Mouse (Mus musculus) cerebellum, adult 2 months (tissue): ENCODE measurements at regions not wholly inside any gene's neighbourhood (a gene's known extent, or its start where the extent isn't known, plus 50 kb on each side); places are given as distances from the start of the nearest gene placed in this dataset.

Experiments
- DNase-seq, 2 experiments: peaks; one replicate each; pipeline ENCODE4 v3.0.0; 2021
- H3K27ac ChIP-seq: fragments of 200-500 bp; 2 replicates; pipeline ENCODE4 v1.5.1; 2012; ENCODE audit warnings: low read length, control low read depth, inconsistent platforms; ENCODE audit not compliant: insufficient read depth
- H3K27me3 ChIP-seq: fragments of 200-500 bp; 2 replicates; pipeline ENCODE4 v1.6.1; 2012; ENCODE audit warnings: inconsistent platforms, mild to moderate bottlenecking, low read length, moderate library complexity; ENCODE audit not compliant: control insufficient read depth, insufficient read depth
- H3K4me1 ChIP-seq: fragments of 200-500 bp; 2 replicates; pipeline ENCODE4 v1.6.1; 2011; ENCODE audit warnings: low read length; ENCODE audit not compliant: control insufficient read depth, insufficient read depth
- H3K4me3 ChIP-seq: fragments of 200-500 bp; replicated peaks from 2 replicates; pipeline ENCODE3; 2011; ENCODE audit warnings: mild to moderate bottlenecking, low read depth, low read length, control low read depth; ENCODE audit not compliant: insufficient read depth
- CTCF ChIP-seq: fragments of 200-500 bp; IDR thresholded peaks from 2 replicates; pipeline ENCODE4 v1.5.1; 2011; ENCODE audit warnings: low read depth, mild to moderate bottlenecking, control low read depth, low read length, moderate library complexity, borderline replicate concordance; ENCODE audit not compliant: insufficient read depth
- POLR2A ChIP-seq: fragments of 200-500 bp; IDR thresholded peaks from 2 replicates; pipeline ENCODE4 v1.6.1; 2011; ENCODE audit warnings: low read length, control low read depth, borderline replicate concordance; ENCODE audit not compliant: insufficient read depth
- WGBS: fragments of 180-500 bp; shearing (Covaris S2); methylation state at CpG from one replicate; pipeline ENCODE4 v1.1.7; 2018; 5-methylcytosine and 5-hydroxymethylcytosine counted together

DNA sequence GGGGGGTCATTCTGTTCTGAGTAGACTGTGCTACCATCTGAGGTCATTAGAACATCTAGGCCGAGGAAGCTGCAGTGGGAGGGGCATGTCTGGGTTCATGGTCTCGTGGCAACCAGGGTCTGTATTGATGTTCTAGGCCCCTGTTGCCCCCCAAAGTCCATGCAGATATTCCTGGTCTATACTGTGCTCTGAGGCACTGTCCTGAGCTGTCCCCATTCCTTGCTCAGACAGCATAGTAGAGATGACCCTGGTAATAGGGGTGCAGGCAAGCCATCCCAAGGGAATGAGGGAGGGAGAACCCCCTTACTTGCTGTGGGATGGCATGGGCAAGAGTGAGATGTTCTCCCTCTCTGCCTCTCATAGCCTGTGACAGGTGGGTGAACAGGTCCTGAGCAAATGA lies 293.1 kb upstream of the Fshr start:
- DNase-seq: no peak
- no peak overlapping the region for H3K4me3 ChIP-seq
- H3K4me1 ChIP-seq: no peaks in the 10 kb centered on the region
- H3K27ac ChIP-seq: no peak overlapping the region
- TF ChIP-seq CTCF (no peak), POLR2A (no peak)
- WGBS: 66% methylated on average over 2 of the region's 2 CpGs
- H3K27me3 ChIP-seq: no peaks in the 10 kb centered on the region

- Histone ChIP-seq H3K27ac (no peak overlapping the region), H3K4me1 (no peaks in the 10 kb centered on the region), H3K4me3 (no peak overlapping the region), H3K27me3 (no peaks in the 10 kb centered on the region)
- DNase-seq: no peak
- TF ChIP-seq POLR2A: no peak
- TF ChIP-seq CTCF: no peak
- 86% methylated on average over 1 of the region's 1 CpGs for WGBS
Observed at GRCm38 (mm10) chr17:89466486-89466885, 266.0 kb upstream of the Fshr start.

GRCm38 (mm10) chr17:89465883-89466282 lies 265.4 kb upstream of the Fshr start:
- Histone ChIP-seq H3K4me1 (no peaks in the 10 kb centered on the region), H3K27ac (no peak overlapping the region), H3K4me3 (no peak overlapping the region), H3K27me3 (no peaks in the 10 kb centered on the region)
- 84% methylated on average over 5 of the region's 5 CpGs for WGBS
- DNase-seq: no peak
- TF ChIP-seq CTCF: no peak
- TF ChIP-seq POLR2A: no peak

- Histone ChIP-seq H3K4me3 (no peak overlapping the region), H3K27me3 (no peaks in the 10 kb centered on the region), H3K4me1 (no peaks in the 10 kb centered on the region), H3K27ac (no peak overlapping the region)
- 79% methylated on average over 5 of the region's 5 CpGs for WGBS
- DNase-seq: no peak
- no peak for TF ChIP-seq CTCF
- no peak for TF ChIP-seq POLR2A
Observed at GRCm38 (mm10) chr17:89460438-89460837, 260.0 kb upstream of the Fshr start.

- no peak for DNase-seq
- TF ChIP-seq CTCF (no peak), POLR2A (no peak)
- H3K4me3 ChIP-seq: no peak overlapping the region
- H3K27me3 ChIP-seq: no peaks in the 10 kb centered on the region
- 96% methylated on average over 3 of the region's 3 CpGs for WGBS
- H3K4me1 ChIP-seq: no peaks in the 10 kb centered on the region
- H3K27ac ChIP-seq: no peak overlapping the region
Observed at GRCm38 (mm10) chr17:89454301-89454700, 253.8 kb upstream of the Fshr start.

DNA sequence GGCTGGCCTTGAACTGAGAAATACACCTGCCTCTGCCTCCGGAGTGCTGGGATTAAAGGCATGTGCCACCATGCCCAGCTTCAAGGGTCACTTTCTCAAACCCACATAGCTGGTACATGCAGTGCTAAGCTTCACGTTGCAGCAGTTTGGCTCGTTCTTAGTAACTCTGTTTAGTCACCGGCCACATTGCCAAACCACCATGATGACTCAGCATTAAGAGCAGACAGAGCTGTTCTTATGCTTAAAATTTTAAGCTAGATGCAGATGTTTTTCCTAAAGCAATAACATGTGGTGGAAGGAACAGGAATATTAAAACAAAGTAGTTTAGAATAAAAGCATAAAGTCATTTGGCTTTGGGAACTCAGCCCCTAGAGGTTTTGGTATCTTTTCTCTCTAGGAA lies 250.2 kb upstream of the Fshr start:
- TF ChIP-seq CTCF (no peak), POLR2A (no peak)
- Histone ChIP-seq H3K27me3 (no peaks in the 10 kb centered on the region), H3K4me1 (no peaks in the 10 kb centered on the region), H3K4me3 (no peak overlapping the region), H3K27ac (no peak overlapping the region)
- DNase-seq: no peak
- WGBS: 81% methylated on average over 4 of the region's 4 CpGs

DNA sequence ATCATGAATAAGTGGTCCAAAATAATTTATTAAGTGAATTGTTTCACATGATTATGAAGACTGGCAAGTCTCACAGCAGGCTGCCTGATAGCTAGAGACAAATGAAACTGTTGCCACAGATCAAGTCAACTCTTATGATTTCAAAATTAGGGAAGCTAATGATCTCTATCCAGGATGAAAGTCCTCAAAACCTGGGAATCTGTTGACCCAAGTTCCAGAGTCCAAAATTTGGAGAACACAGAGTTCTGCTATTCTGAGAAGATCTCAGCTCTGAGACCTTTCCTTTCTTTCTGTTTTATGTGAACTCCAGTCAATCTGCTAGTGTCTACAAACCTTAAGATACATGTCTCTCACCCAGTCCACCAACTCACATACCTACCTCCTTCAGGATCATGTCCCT lies 248.9 kb upstream of the Fshr start:
- H3K4me1 ChIP-seq: no peaks in the 10 kb centered on the region
- TF ChIP-seq CTCF (no peak), POLR2A (no peak)
- no peaks in the 10 kb centered on the region for H3K27me3 ChIP-seq
- no peak for DNase-seq
- H3K27ac ChIP-seq: no peak overlapping the region
- H3K4me3 ChIP-seq: no peak overlapping the region

GRCm38 (mm10) chr17:89434288-89434687 lies 233.8 kb upstream of the Fshr start:
- no peak overlapping the region for H3K4me3 ChIP-seq
- H3K27ac ChIP-seq: no peak overlapping the region
- H3K4me1 ChIP-seq: no peaks in the 10 kb centered on the region
- no peak for DNase-seq
- H3K27me3 ChIP-seq: no peaks in the 10 kb centered on the region
- TF ChIP-seq POLR2A (no peak), CTCF (no peak)
- WGBS: 84% methylated on average over 4 of the region's 4 CpGs
